Comparison of ENCODE assay signal across 15 mouse cellular contexts in the genomic region with DNA sequence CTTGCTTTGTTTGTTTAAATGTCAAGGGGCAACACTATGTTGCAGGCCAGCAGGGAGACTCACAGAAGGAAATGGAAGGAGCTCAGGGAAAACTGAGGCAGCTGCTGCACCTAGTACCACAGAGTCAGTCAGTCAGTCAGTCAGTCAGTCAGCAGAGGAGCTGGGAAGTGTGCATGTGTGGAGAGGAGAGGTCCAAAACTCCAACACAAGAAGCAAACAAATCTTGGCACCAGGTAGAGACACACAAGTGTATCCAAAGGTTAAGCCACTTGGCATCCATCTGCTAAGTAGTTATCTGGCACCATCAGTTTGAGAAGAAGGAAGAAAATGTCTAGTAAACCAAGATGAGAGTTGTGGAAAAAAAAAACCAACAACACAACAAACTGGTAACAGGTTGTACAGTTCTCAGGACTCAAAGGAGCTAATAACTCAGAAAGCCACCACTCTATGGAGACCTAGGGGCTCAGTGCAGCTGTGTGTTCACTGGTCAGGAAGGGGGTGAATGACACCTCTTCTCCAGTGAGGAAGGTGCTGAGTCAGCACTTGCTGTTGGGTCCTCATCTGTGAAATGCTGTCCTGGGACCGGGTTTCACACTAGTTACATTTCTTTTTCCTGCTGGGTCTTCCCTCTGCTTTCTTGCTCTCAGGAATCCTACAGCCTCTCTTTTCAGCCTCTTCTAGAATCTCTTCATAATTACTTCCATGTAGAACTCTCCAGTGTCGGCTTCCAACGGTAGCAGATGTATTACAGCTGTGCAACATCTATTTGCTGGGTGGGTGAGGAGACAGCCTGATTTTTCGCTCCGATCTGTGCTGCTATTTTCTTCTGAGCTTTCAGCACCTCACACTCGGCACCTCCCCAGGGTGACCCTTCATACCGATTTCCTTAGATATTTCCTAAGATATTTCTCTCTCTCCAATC. TPM values are rescaled to one million over a fixed set of nuclear protein-coding genes. Genes with fewer than 3 reads are reported as not detected.
DNase-seq lines count a peak whose midpoint lies in the region; ATAC-seq and TF ChIP-seq lines count a peak whose summit lies in the region.
"Had no signal": no experiment of that assay in that cellular context is flagged by ENCODE, and none has a peak within 500 bp of the region (broad histone marks: within the 10 kb centered on the region; RNA-seq: fewer than 3 reads in every experiment).

No protein-coding gene starts in this region.

- DNase-seq in heart, adult 8-10 months (ENCODE audit: low spot score): peak; percentile 40
- DNase-seq in lung, embryonic 14.5 days: peak; percentile 65
- no peak for DNase-seq in lung, adult 2 months
- peak; percentile 27 for DNase-seq in thymus, postnatal 0 days (ENCODE audit: low spot score)
- DNase-seq: B cell, adult 2 months; midbrain, embryonic 14.5 days; spleen, adult 18-20 months had no signal

- no peaks in the 10 kb centered on the region for H3K9me3 ChIP-seq in heart, embryonic 11.5 days (replicated peaks; ENCODE audit: control insufficient read depth, low read length)
- H3K9me3 ChIP-seq in lung, embryonic 14.5 days (ENCODE audit: low read depth, low read length): no peaks in the 10 kb centered on the region
- no peaks in the 10 kb centered on the region for H3K9me3 ChIP-seq in heart, embryonic 15.5 days (replicated peaks)
- H3K9me3 ChIP-seq in midbrain, embryonic 15.5 days: no peaks in the 10 kb centered on the region
- H3K9me3 ChIP-seq: limb, embryonic 12.5 days; neural tube, embryonic 12.5 days had no signal

- no peak for TF ChIP-seq POLR2A in lung, adult 2 months (IDR thresholded peaks at IDR 0.05; ENCODE audit: borderline replicate concordance, extremely low read depth, low read depth, low read length)

- H3K9ac ChIP-seq in heart, embryonic 11.5 days (ENCODE audit: low read depth, low read length): no peak overlapping the region
- no peak overlapping the region for H3K9ac ChIP-seq in lung, embryonic 14.5 days
- H3K9ac ChIP-seq in heart, embryonic 15.5 days: no peak overlapping the region
- no peak overlapping the region for H3K9ac ChIP-seq in midbrain, embryonic 15.5 days
- H3K9ac ChIP-seq: limb, embryonic 12.5 days; neural tube, embryonic 12.5 days had no signal

- H3K27ac ChIP-seq in heart, embryonic 11.5 days (ENCODE audit: low read depth, low read length): no peak overlapping the region
- H3K27ac ChIP-seq in lung, embryonic 14.5 days (ENCODE audit: low read depth): peak overlapping the region; percentile 19; the same call in 1 of the 2 replicates
- H3K27ac ChIP-seq in heart, embryonic 15.5 days: 0 out of 2 replicates have a peak overlapping the region, but pooled peaks have one; percentile 22
- H3K27ac ChIP-seq in midbrain, embryonic 15.5 days: no peak overlapping the region
- H3K27ac ChIP-seq: limb, embryonic 12.5 days; neural tube, embryonic 12.5 days had no signal

- peaks cover 51% of the 10 kb centered on the region for H3K4me1 ChIP-seq in heart, embryonic 11.5 days (ENCODE audit: control insufficient read depth, insufficient read depth, low read length)
- peaks cover 25% of the 10 kb centered on the region for H3K4me1 ChIP-seq in lung, embryonic 14.5 days (ENCODE audit: insufficient read depth)
- peaks cover 45% of the 10 kb centered on the region for H3K4me1 ChIP-seq in lung, adult 2 months (ENCODE audit: control insufficient read depth, insufficient read depth, low read length)
- H3K4me1 ChIP-seq in heart, embryonic 15.5 days (replicated peaks): peaks cover 78% of the 10 kb centered on the region
- H3K4me1 ChIP-seq in midbrain, embryonic 15.5 days: peaks cover 43% of the 10 kb centered on the region

- H3K27me3 ChIP-seq in heart, embryonic 11.5 days (ENCODE audit: control insufficient read depth, insufficient read depth, low read length): no peaks in the 10 kb centered on the region
- H3K27me3 ChIP-seq in lung, embryonic 14.5 days (ENCODE audit: insufficient read depth, low read length): no peaks in the 10 kb centered on the region
- H3K27me3 ChIP-seq in heart, embryonic 15.5 days: no peaks in the 10 kb centered on the region
- no peaks in the 10 kb centered on the region for H3K27me3 ChIP-seq in midbrain, embryonic 15.5 days (replicated peaks)
- H3K27me3 ChIP-seq: limb, embryonic 12.5 days; neural tube, embryonic 12.5 days had no signal

- no peaks in the 10 kb centered on the region; the same call in 1 of the 2 replicates for H3K36me3 ChIP-seq in heart, embryonic 11.5 days (ENCODE audit: control insufficient read depth, insufficient read depth, low read length)
- peaks cover 14% of the 10 kb centered on the region for H3K36me3 ChIP-seq in lung, embryonic 14.5 days (ENCODE audit: insufficient read depth)
- H3K36me3 ChIP-seq in heart, embryonic 15.5 days: peaks cover 9% of the 10 kb centered on the region
- no peaks in the 10 kb centered on the region; the same call in 1 of the 2 replicates for H3K36me3 ChIP-seq in midbrain, embryonic 15.5 days (replicated peaks)

- TF ChIP-seq CTCF in lung, embryonic 14.5 days (IDR thresholded peaks at IDR 0.05; ENCODE audit: low read depth): no peak
- no peak for TF ChIP-seq CTCF in lung, adult 2 months (IDR thresholded peaks at IDR 0.05; ENCODE audit: insufficient read depth, low read length)

- H3K4me2 ChIP-seq in heart, embryonic 11.5 days: no peak overlapping the region
- no peak overlapping the region for H3K4me2 ChIP-seq in lung, embryonic 14.5 days
- H3K4me2 ChIP-seq in heart, embryonic 15.5 days: no peak overlapping the region
- H3K4me2 ChIP-seq in midbrain, embryonic 15.5 days: no peak overlapping the region
- H3K4me2 ChIP-seq: limb, embryonic 12.5 days; neural tube, embryonic 12.5 days had no signal

- H3K4me3 ChIP-seq in heart, embryonic 11.5 days (ENCODE audit: low read depth, low read length): no peak overlapping the region
- no peak overlapping the region for H3K4me3 ChIP-seq in lung, embryonic 14.5 days (ENCODE audit: low read depth, low read length)
- H3K4me3 ChIP-seq in lung, adult 2 months (replicated peaks; ENCODE audit: extremely low read depth, low read depth, low read length): no peak overlapping the region
- H3K4me3 ChIP-seq in heart, embryonic 15.5 days: no peak overlapping the region
- H3K4me3 ChIP-seq in midbrain, embryonic 15.5 days: no peak overlapping the region
- H3K4me3 ChIP-seq: limb, embryonic 12.5 days; neural tube, embryonic 12.5 days had no signal

- ATAC-seq in heart, embryonic 11.5 days (replicated peaks; ENCODE audit: insufficient number of reproducible peaks, low FRiP score, low TSS enrichment): no peak
- ATAC-seq in lung, embryonic 14.5 days (ENCODE audit: insufficient read depth): 0 out of 2 replicates have a peak, but pooled peaks have one; percentile 33
- no peak for ATAC-seq in heart, embryonic 15.5 days (replicated peaks; ENCODE audit: insufficient number of reproducible peaks, insufficient read depth, low FRiP score, low read depth)
- no peak for ATAC-seq in activated CD4-positive, CD25-positive, alpha-beta regulatory T cell, adult 4 months
- no peak for ATAC-seq in midbrain, embryonic 15.5 days (replicated peaks)
- ATAC-seq: inflammation-experienced regulatory T-cells, adult 6 months had no signal

- WGBS in heart, embryonic 11.5 days (ENCODE audit: insufficient replicate concordance): 66% methylated on average over 7 of the region's 7 CpGs
- WGBS in lung, embryonic 14.5 days: 40% methylated on average over 7 of the region's 7 CpGs
- 63% methylated on average over 7 of the region's 7 CpGs for WGBS in lung, adult 2 months
- WGBS in heart, embryonic 15.5 days: 56% methylated on average over 7 of the region's 7 CpGs
- 89% methylated on average over 7 of the region's 7 CpGs for WGBS in midbrain, embryonic 15.5 days

RNA-seq across cellular contexts. Expression of a gene that starts 30.6 kb away (rescaled TPM):
- under 1 TPM in 2 of 4 experiments, not detected in 2; 0.05 to 0.09 TPM for total RNA-seq in heart, adult 8-10 months (2022)
- polyA plus RNA-seq in heart, embryonic 11.5 days (2014; fragmentation: Nextera tagmentation; extraction: Ambion mirVana): 0.72 and 0.82 TPM in 2 replicates
- 1.7 TPM in 2 replicates for polyA plus RNA-seq in lung, embryonic 14.5 days (2014; fragmentation: Nextera tagmentation; extraction: Ambion mirVana)
- 0.33 and 0.65 TPM in 2 replicates for polyA plus RNA-seq in lung, adult 2 months (2012; rRNA removed)
- 0.60 TPM in 2 replicates for polyA plus RNA-seq in heart, embryonic 15.5 days (2015; fragmentation: Nextera tagmentation; extraction: Ambion mirVana)
- 0.03 TPM in 1 of 2 replicates, not detected in the other for polyA plus RNA-seq in thymus, postnatal 0 days (2015; fragmentation: Nextera tagmentation; extraction: Ambion mirVana)
- polyA plus RNA-seq in activated CD4-positive, CD25-positive, alpha-beta regulatory T cell, adult 4 months (2017; shearing (Covaris generic)): under 1 TPM in 1 of 2 experiments, not detected in 1; 0.22 TPM
- 0.50 and 0.61 TPM in 2 replicates for polyA plus RNA-seq in midbrain, embryonic 15.5 days (2015; fragmentation: Nextera tagmentation; extraction: Ambion mirVana)
- total RNA-seq: hematopoietic stem cell, adult 5-6 weeks had no signal

RNA-seq across cellular contexts. Expression of a gene that starts 34.8 kb away (rescaled TPM):
- 10 to 100 TPM; 28.0 to 31.6 (median 28.8) TPM for total RNA-seq in heart, adult 8-10 months (2022)
- polyA plus RNA-seq in heart, embryonic 11.5 days (2014; fragmentation: Nextera tagmentation; extraction: Ambion mirVana): 42.5 and 44.2 TPM in 2 replicates
- 75.6 and 87.8 TPM in 2 replicates for polyA plus RNA-seq in lung, embryonic 14.5 days (2014; fragmentation: Nextera tagmentation; extraction: Ambion mirVana)
- 92.8 and 98.3 TPM in 2 replicates for polyA plus RNA-seq in lung, adult 2 months (2012; rRNA removed)
- polyA plus RNA-seq in heart, embryonic 15.5 days (2015; fragmentation: Nextera tagmentation; extraction: Ambion mirVana): 58.4 and 58.7 TPM in 2 replicates
- polyA plus RNA-seq in thymus, postnatal 0 days (2015; fragmentation: Nextera tagmentation; extraction: Ambion mirVana): 38.6 and 46.5 TPM in 2 replicates
- 10 to 100 TPM in 1 of 2 experiments, 1 to 10 TPM in 1; 6.6 to 12.2 TPM for polyA plus RNA-seq in activated CD4-positive, CD25-positive, alpha-beta regulatory T cell, adult 4 months (2017; shearing (Covaris generic))
- 69.9 and 74.4 TPM in 2 replicates for polyA plus RNA-seq in midbrain, embryonic 15.5 days (2015; fragmentation: Nextera tagmentation; extraction: Ambion mirVana)

Comparison
In these comparisons a context has a peak if more than half of its experiments do, and no peak if none do; other contexts are left out.
1. H3K27ac ChIP-seq: peak in lung, embryonic 14.5 days (single experiment) and heart, embryonic 15.5 days (single experiment); none in heart, embryonic 11.5 days (single experiment) and midbrain, embryonic 15.5 days (single experiment).